Mouse (Mus musculus) liver, embryonic 15.5 days (tissue): ENCODE measurements around the gene Tcf7l2. TPM values are rescaled to one million over a fixed set of nuclear protein-coding genes. Genes with fewer than 3 reads are reported as not detected.

Source experiments
- ATAC-seq: fragments of 200-750 bp; cut with Nextera tagmentation; 2 replicates; pipeline ENCODE4 v1.8.0; 2017; ENCODE audit warnings: moderate number of reproducible peaks, mild to moderate bottlenecking, moderate library complexity; ENCODE audit not compliant: insufficient read depth
- H3K27ac ChIP-seq: fragments of 300-500 bp; sonication (generic); replicated peaks from 2 replicates; pipeline ENCODE4 v1.5.1; 2015; ENCODE audit warnings: mild to moderate bottlenecking, inconsistent platforms
- H3K27me3 ChIP-seq: fragments of 300-500 bp; sonication (generic); 2 replicates; pipeline ENCODE4 v1.6.1; 2015; ENCODE audit warnings: mild to moderate bottlenecking, inconsistent platforms
- H3K36me3 ChIP-seq: fragments of 300-500 bp; sonication (generic); replicated peaks from 2 replicates; pipeline ENCODE4 v1.6.1; 2015; ENCODE audit warnings: moderate library complexity, mild to moderate bottlenecking, inconsistent platforms
- H3K4me1 ChIP-seq: fragments of 300-500 bp; sonication (generic); replicated peaks from 2 replicates; pipeline ENCODE4 v1.6.1; 2015; ENCODE audit warnings: inconsistent platforms
- H3K4me2 ChIP-seq: fragments of 300-500 bp; sonication (generic); 2 replicates; pipeline ENCODE4 v1.6.1; 2015; ENCODE audit warnings: moderate library complexity, mild to moderate bottlenecking, inconsistent platforms
- H3K4me3 ChIP-seq: fragments of 300-500 bp; sonication (generic); replicated peaks from 2 replicates; pipeline ENCODE4 v1.5.1; 2015; ENCODE audit warnings: mild to moderate bottlenecking, inconsistent platforms
- H3K9ac ChIP-seq: fragments of 300-500 bp; sonication (generic); 2 replicates; pipeline ENCODE4 v1.6.1; 2015; ENCODE audit warnings: moderate library complexity, mild to moderate bottlenecking, inconsistent platforms
- H3K9me3 ChIP-seq: fragments of 300-500 bp; sonication (generic); replicated peaks from 2 replicates; pipeline ENCODE4 v1.6.1; 2016; ENCODE audit warnings: inconsistent platforms
- WGBS: fragments of 180-500 bp; shearing (Covaris S2); methylation state at CpG from one replicate; pipeline ENCODE4 v1.1.7; 2015; ENCODE audit warnings: mixed read lengths; ENCODE audit not compliant: insufficient replicate concordance; 5-methylcytosine and 5-hydroxymethylcytosine counted together
- polyA plus RNA-seq: library from polyadenylated mRNA; unstranded; fragments of >200 nt; fragmentation: Nextera tagmentation; extraction: Ambion mirVana; gene quantifications from 2 replicates; pipeline ENCODE4 v1.2.1, GENCODE M21; 2015

The Tcf7l2 gene
- polyA plus RNA-seq, 1 experiment from 2014 or later: 19.3 TPM

DNA sequence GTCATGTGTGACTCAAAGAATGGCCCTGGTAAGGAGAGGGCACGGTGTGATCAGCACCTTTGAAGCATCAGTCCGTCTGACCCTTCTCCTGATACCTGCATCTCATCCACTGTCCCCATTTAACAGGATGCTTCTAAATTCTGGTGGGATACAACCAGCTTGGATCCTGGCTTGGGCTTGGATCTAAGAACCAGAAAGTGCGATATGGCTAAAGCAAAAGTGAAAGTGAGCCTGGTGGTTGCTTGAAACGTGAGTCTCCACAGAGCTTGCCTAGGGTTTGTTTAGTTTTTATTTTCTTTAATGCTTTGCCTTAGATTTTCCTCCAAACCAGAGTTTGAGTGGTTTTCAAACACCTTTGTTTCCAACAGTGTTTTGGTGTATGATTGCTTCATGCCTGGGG is 51.4 kb downstream of the Tcf7l2 start:
- 35% methylated on average over 4 of the region's 4 CpGs for WGBS
- no peak overlapping the region for H3K4me2 ChIP-seq

DNA sequence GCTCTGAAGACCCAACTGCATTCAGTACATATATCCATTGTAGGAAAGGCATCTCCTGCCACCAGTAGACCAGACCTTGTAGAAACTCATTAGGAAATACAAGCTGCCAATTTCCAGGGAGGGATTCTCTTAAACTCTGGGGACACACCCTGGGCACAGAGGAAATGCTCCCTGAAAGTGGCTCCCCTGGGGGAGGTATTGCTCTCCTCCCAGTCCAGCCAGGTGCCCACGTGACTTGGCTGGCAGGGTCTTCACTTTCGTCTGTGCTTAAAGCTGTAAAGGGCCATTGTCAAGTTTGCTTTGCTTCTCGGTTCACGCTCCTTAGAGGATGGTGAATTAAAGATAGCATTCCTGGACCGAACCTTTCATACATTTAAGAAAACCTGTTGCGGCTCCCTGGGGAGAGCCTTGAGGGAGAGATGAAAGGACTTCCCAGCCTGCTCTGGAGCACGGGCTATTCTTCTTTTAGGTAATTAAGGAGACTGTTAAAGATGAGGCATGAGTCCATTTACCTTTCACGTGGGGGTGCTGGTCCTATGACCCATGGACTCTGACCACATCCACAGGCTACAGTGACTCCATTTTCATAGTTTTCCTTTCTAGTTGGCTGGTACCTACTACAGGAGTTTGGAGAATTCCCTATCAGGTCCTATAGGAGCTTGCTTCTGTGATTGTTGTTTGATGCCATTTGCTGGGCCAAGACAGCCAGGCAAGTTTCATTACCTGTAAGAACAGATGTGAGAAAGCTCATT is 52.8 kb downstream of the Tcf7l2 start:
- ATAC-seq: no peak
- no peak overlapping the region for H3K4me3 ChIP-seq
- no peaks in the 10 kb centered on the region for H3K27me3 ChIP-seq
- no peak overlapping the region for H3K27ac ChIP-seq
- 60% methylated on average over 8 of the region's 8 CpGs for WGBS
- H3K36me3 ChIP-seq: no peaks in the 10 kb centered on the region
- H3K9me3 ChIP-seq: no peaks in the 10 kb centered on the region
- H3K4me2 ChIP-seq: no peak overlapping the region
- peaks cover 37% of the 10 kb centered on the region for H3K4me1 ChIP-seq
- H3K9ac ChIP-seq: no peak overlapping the region

More for the DNA sequence above, 51.4 kb downstream of the Tcf7l2 start:
- Histone ChIP-seq H3K27me3 (no peaks in the 10 kb centered on the region), H3K27ac (no peak overlapping the region), H3K9ac (no peak overlapping the region), H3K4me1 (peaks cover 44% of the 10 kb centered on the region), H3K9me3 (no peaks in the 10 kb centered on the region), H3K36me3 (no peaks in the 10 kb centered on the region), H3K4me3 (no peak overlapping the region)
- no peak for ATAC-seq

DNA sequence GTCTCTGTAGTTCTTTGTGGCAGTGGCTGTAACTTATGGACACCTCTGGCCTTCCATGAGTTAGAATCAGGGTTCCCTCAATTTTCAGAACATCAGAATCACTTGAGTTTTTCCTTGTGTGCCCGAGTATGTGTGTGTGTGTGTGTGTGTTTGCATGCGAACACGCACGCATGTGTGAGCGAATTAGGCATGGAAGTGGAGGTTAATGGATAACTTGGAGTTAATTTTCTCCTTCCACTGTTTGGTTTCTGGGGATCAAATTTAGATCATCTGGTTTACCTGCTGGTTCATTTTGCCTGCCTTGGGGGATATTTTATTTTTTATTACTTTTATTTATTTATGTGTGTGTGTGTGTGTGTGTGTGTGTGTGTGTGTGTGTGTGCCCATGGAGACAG is 53.3 kb downstream of the Tcf7l2 start:
- Histone ChIP-seq H3K27ac (no peak overlapping the region), H3K4me2 (no peak overlapping the region), H3K36me3 (no peaks in the 10 kb centered on the region), H3K4me1 (peaks cover 37% of the 10 kb centered on the region), H3K9me3 (no peaks in the 10 kb centered on the region), H3K4me3 (no peak overlapping the region), H3K27me3 (no peaks in the 10 kb centered on the region), H3K9ac (no peak overlapping the region)
- 70% methylated on average over 5 of the region's 5 CpGs for WGBS
- ATAC-seq: no peak

DNA sequence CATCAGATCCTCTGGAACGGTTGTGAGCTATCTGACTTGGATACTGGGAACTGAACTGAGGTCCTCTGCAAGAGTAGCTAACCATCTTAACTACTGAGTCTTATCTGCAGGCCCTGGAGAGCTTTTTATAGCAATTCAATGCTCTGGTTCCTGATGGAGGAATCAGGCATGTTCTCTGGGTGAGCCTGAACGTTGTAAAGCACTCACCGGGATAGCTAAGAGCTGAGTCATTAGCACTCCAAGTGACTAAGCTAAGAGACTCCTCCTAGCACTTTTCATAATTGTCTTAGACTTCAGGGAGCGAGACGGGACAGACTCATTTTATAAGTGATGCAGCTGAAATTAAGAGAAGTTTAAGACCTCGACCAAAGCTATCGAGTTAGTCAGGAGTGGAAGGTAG is 53.7 kb downstream of the Tcf7l2 start:
- no peak for ATAC-seq
- Histone ChIP-seq H3K4me1 (peaks cover 37% of the 10 kb centered on the region), H3K9ac (no peak overlapping the region), H3K27me3 (no peaks in the 10 kb centered on the region), H3K27ac (no peak overlapping the region), H3K36me3 (no peaks in the 10 kb centered on the region), H3K4me3 (no peak overlapping the region), H3K4me2 (no peak overlapping the region), H3K9me3 (no peaks in the 10 kb centered on the region)
- WGBS: 53% methylated on average over 7 of the region's 7 CpGs

DNA sequence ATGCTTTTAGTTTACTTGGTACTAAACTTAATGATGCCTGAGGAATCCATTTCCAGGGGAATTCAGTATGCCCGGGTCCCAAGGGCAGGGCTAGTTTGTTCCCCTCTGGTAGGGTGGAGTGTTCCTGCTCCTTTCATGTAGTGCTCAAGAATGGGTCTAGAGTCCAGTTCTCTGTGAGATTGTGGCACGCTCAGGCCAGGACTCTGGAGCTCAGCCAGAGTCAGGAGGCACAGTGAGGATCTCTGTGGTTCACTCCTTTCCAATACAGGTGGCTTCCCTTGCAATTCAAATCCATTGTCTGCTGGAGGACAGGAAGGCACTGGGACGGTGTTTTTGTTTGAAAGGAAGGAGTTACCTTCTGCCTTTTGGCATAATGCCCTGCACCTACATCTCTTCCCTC is 56.2 kb downstream of the Tcf7l2 start:
- H3K36me3 ChIP-seq: no peaks in the 10 kb centered on the region
- no peak for ATAC-seq
- H3K9ac ChIP-seq: no peak overlapping the region
- H3K4me1 ChIP-seq: peaks cover 19% of the 10 kb centered on the region
- H3K9me3 ChIP-seq: no peaks in the 10 kb centered on the region
- H3K27me3 ChIP-seq: no peaks in the 10 kb centered on the region
- H3K4me2 ChIP-seq: no peak overlapping the region
- no peak overlapping the region for H3K4me3 ChIP-seq
- WGBS: 50% methylated on average over 3 of the region's 3 CpGs
- H3K27ac ChIP-seq: no peak overlapping the region

DNA sequence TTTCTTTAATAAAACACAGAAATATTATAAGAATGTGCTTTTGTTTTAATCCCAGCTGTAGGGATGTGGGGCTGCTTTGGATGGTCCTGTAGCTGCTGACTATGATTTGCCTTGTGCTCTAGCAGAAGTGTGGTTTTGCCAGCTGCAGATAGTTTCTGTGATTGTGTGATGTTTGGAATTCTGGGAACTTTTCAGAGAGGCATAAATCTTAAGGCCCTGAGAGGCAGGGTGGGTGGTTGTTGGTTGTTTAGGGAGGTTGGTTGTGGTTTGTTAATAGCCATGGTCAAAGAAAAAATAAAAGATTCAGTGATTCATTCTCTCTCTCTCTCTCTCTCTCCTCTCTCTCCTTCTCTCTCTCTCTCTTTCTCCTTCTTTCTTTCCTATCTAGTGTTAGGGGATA is 57.8 kb downstream of the Tcf7l2 start:
- H3K4me1 ChIP-seq: peaks cover 13% of the 10 kb centered on the region
- no peak for ATAC-seq
- no peak overlapping the region for H3K4me2 ChIP-seq
- no peak overlapping the region for H3K27ac ChIP-seq
- H3K9me3 ChIP-seq: no peaks in the 10 kb centered on the region
- no peak overlapping the region for H3K9ac ChIP-seq
- H3K36me3 ChIP-seq: no peaks in the 10 kb centered on the region
- no peaks in the 10 kb centered on the region for H3K27me3 ChIP-seq
- no peak overlapping the region for H3K4me3 ChIP-seq

DNA sequence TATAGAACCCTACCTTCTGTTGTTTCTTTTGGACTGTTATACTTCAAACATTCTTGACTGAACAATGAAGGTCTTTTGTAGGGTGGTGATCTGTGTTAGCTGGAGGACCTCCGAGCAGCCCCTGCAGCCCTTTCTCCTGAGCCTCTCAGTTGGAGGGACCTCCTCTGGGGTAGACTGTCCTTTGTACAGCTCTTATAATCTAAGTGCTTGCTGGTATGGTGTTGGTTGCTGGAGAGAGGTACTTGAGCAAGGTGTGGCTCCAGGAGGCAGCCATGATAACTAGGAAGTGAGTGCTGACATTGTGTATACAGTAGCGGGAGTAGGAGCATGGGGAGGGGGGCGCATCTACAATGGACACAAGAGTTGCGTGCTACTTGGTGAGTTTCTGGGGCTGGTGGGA is 58.4 kb downstream of the Tcf7l2 start:
- ATAC-seq: no peak

DNA sequence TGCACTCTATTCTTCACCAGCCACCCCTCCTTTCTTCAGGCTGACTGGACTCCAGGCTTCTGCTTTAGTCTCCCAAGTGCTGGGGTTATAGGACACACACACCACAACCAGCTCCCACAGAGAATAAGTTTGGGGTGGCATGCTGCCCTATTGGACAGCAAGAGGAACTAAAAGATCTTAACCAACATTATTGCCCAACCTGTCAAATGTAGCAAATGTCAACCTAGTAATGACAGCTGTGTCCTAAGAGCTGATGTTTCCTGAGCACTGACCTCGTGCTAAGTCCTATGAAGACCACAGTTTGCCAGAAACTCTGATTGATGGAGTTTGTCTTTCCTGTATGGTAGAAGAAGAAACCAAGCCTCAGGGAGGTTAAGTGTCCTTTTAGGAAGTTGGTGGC is 61.5 kb downstream of the Tcf7l2 start:
- Histone ChIP-seq H3K27me3 (peaks cover 19% of the 10 kb centered on the region), H3K9ac (no peak overlapping the region), H3K4me1 (peaks cover 20% of the 10 kb centered on the region), H3K36me3 (no peaks in the 10 kb centered on the region), H3K4me2 (no peak overlapping the region), H3K27ac (no peak overlapping the region), H3K9me3 (no peaks in the 10 kb centered on the region), H3K4me3 (no peak overlapping the region)
- ATAC-seq: no peak
- 3% methylated on average over 1 of the region's 1 CpGs for WGBS

More for the DNA sequence above, 58.4 kb downstream of the Tcf7l2 start:
- 75% methylated on average over 4 of the region's 4 CpGs for WGBS
- Histone ChIP-seq H3K9ac (no peak overlapping the region), H3K4me3 (no peak overlapping the region), H3K27me3 (no peaks in the 10 kb centered on the region), H3K4me1 (peaks cover 13% of the 10 kb centered on the region), H3K27ac (no peak overlapping the region), H3K36me3 (no peaks in the 10 kb centered on the region), H3K4me2 (no peak overlapping the region), H3K9me3 (no peaks in the 10 kb centered on the region)

DNA sequence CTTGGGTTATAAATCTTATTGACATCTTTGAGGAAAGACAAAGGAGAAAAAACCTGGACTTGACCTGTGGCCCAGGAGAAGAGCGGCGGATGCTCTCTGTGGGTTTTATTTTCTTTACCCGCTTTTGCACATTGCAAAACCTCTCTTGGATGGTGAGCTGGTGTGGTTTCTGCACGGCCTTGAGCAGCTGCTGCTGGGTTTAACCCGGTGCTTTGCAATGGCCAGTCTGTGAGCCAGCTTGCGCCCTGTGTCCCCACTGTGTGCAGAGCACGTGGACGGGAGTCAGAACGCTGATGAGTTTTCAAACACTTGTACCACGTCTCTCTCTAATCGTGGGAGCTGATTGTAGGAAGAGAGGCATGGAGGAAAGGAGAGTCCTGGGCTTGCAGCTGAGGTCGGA is 62.2 kb downstream of the Tcf7l2 start:
- Histone ChIP-seq H3K4me1 (peaks cover 24% of the 10 kb centered on the region), H3K9me3 (no peaks in the 10 kb centered on the region), H3K9ac (no peak overlapping the region), H3K27ac (no peak overlapping the region), H3K4me2 (no peak overlapping the region), H3K27me3 (peaks cover 24% of the 10 kb centered on the region), H3K36me3 (no peaks in the 10 kb centered on the region), H3K4me3 (no peak overlapping the region)
- ATAC-seq: no peak
- WGBS: 61% methylated on average over 12 of the region's 12 CpGs

DNA sequence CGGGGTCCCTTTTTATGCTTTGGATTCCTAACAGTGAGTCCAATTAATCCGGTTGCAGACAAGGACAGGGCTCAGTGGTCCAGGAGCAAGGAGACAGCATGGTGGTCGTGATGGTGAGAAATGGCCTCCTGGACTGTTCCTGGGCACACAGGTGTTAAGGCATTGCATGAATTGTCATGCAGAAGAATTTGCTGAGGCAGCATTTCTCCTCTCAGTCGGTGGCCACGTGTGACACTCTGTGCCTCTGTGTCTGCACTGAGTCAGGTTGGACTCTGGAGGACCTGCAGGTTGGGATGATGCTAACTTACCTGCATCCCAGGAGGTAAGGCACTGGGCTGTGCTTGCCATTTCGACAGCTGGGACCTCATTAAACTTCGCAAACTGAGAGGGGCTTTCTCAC is 63.2 kb downstream of the Tcf7l2 start:
- Histone ChIP-seq H3K4me1 (peaks cover 24% of the 10 kb centered on the region), H3K27me3 (peaks cover 24% of the 10 kb centered on the region), H3K4me3 (no peak overlapping the region), H3K36me3 (no peaks in the 10 kb centered on the region), H3K4me2 (no peak overlapping the region), H3K9ac (no peak overlapping the region), H3K27ac (no peak overlapping the region), H3K9me3 (no peaks in the 10 kb centered on the region)
- no peak for ATAC-seq
- WGBS: 57% methylated on average over 7 of the region's 7 CpGs

DNA sequence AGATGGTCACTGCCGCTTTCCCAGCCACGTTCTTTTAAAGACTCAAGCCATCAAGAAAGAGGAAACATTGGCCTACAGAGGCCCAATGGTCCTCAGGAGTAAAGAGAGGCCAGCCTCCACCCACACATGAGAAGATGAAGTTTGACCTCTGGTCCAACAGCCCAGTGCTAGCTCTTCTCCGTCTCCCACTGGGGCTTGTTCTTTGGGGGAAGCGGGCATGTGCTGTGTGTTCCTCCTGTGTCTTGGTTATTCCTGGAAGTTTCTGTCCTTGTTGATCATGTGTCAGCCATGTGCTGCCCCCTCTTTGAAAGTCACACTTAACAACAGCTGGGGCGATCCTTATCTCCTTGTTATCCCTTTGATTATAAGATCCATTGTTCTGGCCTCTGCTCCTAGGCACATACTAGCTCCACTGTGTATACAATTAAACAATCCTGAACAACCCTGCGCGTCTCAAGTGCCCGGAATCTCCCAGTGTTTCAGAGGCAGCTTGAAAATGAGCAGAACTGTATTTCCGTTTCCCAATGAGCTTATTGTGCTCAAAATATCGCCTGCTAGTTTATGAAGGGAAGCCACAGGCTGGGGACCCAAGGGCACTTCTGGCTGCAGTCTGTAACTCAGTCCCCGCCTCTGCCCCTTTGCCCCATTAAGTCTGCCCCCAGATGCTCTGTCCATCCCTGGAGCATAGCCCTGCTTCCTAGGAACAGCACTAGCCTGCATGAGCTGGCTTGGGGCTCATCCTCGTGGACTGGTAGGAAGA is 65.0 kb downstream of the Tcf7l2 start:
- 32% methylated on average over 12 of the region's 12 CpGs for WGBS
- Histone ChIP-seq H3K4me2 (no peak overlapping the region), H3K36me3 (no peaks in the 10 kb centered on the region), H3K9ac (no peak overlapping the region), H3K4me1 (peaks cover 24% of the 10 kb centered on the region), H3K4me3 (no peak overlapping the region), H3K27ac (0 out of 2 replicates have a peak overlapping the region, but pooled peaks have one; percentile 31), H3K27me3 (peaks cover 24% of the 10 kb centered on the region), H3K9me3 (no peaks in the 10 kb centered on the region)
- peak; percentile 40; the same call in 1 of the 2 replicates for ATAC-seq
